Mouse (Mus musculus) hindbrain, embryonic 14.5 days (tissue): ENCODE measurements at regions not wholly inside any gene's neighbourhood (a gene's known extent, or its start where the extent isn't known, plus 50 kb on each side); places are given as distances from the start of the nearest gene placed in this dataset. TPM values are rescaled to one million over a fixed set of nuclear protein-coding genes. Genes with fewer than 3 reads are reported as not detected.

Experiments used
- ATAC-seq: fragments of 200-750 bp; cut with Nextera tagmentation; 2 replicates; pipeline ENCODE4 v1.8.0; 2017; ENCODE audit warnings: moderate number of reproducible peaks, mild to moderate bottlenecking, moderate TSS enrichment, moderate library complexity; ENCODE audit not compliant: low FRiP score
- DNase-seq: peaks from one replicate; pipeline ENCODE4 v3.0.0-alpha.2; 2015; ENCODE audit warnings: low spot score
- H3K27ac ChIP-seq: fragments of 300-500 bp; sonication (generic); 2 replicates; pipeline ENCODE4 v1.5.1; 2014; ENCODE audit warnings: mild to moderate bottlenecking, moderate library complexity
- H3K27me3 ChIP-seq: fragments of 300-500 bp; sonication (generic); 2 replicates; pipeline ENCODE4 v1.6.1; 2014; ENCODE audit warnings: mild to moderate bottlenecking, low read length, mixed read lengths; ENCODE audit not compliant: control insufficient read depth, insufficient read depth
- H3K36me3 ChIP-seq: fragments of 300-500 bp; sonication (generic); replicated peaks from 2 replicates; pipeline ENCODE4 v1.6.1; 2014; ENCODE audit not compliant: control insufficient read depth, insufficient read depth
- H3K4me1 ChIP-seq: fragments of 300-500 bp; sonication (generic); replicated peaks from 2 replicates; pipeline ENCODE4 v1.6.1; 2014; ENCODE audit warnings: antibody characterized with exemption, low read length, mixed read lengths; ENCODE audit not compliant: control insufficient read depth, insufficient read depth
- H3K4me2 ChIP-seq: fragments of 300-500 bp; sonication (generic); replicated peaks from 2 replicates; pipeline ENCODE4 v1.6.1; 2014; ENCODE audit warnings: mild to moderate bottlenecking, moderate library complexity
- H3K4me3 ChIP-seq: fragments of 300-500 bp; sonication (generic); replicated peaks from 2 replicates; pipeline ENCODE4 v1.5.1; 2014; ENCODE audit warnings: mild to moderate bottlenecking, low read length
- H3K9ac ChIP-seq: fragments of 300-500 bp; sonication (generic); 2 replicates; pipeline ENCODE4 v1.6.1; 2014
- H3K9me3 ChIP-seq: fragments of 300-500 bp; sonication (generic); 2 replicates; pipeline ENCODE4 v1.6.1; 2016; ENCODE audit warnings: low read length; ENCODE audit not compliant: control insufficient read depth
- WGBS: fragments of 180-500 bp; shearing (Covaris S2); extraction: QIAGEN DNeasy Blood & Tissue Kit; methylation state at CpG from one replicate; pipeline ENCODE4 v1.1.7; 2014; 5-methylcytosine and 5-hydroxymethylcytosine counted together
- microRNA-seq: library from miRNA; unstranded; fragments of <30 nt; microRNA quantifications from one replicate; pipeline ENCODE4, GENCODE M21; 2016

GRCm38 (mm10) chr1:190250574-190251246 lies 80.2 kb upstream of the Prox1 start:
- Histone ChIP-seq H3K9me3 (peaks cover 6% of the 10 kb centered on the region; the same call in 1 of the 2 replicates), H3K27ac (no peak overlapping the region), H3K4me1 (no peaks in the 10 kb centered on the region), H3K9ac (0 out of 2 replicates have a peak overlapping the region, but pooled peaks have one; percentile 24), H3K4me3 (no peak overlapping the region), H3K27me3 (no peaks in the 10 kb centered on the region), H3K4me2 (no peak overlapping the region), H3K36me3 (no peaks in the 10 kb centered on the region)
- DNase-seq (peak; percentile 28), ATAC-seq (no peak)
- WGBS: 56% methylated on average over 13 of the region's 13 CpGs

GRCm38 (mm10) chr1:190242526-190242925 lies 72.0 kb upstream of the Prox1 start:
- Histone ChIP-seq H3K9me3 (no peaks in the 10 kb centered on the region), H3K4me2 (no peak overlapping the region), H3K4me1 (no peaks in the 10 kb centered on the region), H3K36me3 (no peaks in the 10 kb centered on the region), H3K27ac (no peak overlapping the region), H3K4me3 (no peak overlapping the region), H3K27me3 (no peaks in the 10 kb centered on the region), H3K9ac (no peak overlapping the region)
- WGBS: 92% methylated on average over 7 of the region's 7 CpGs
- DNase-seq: no peak
- no peak for ATAC-seq

DNA sequence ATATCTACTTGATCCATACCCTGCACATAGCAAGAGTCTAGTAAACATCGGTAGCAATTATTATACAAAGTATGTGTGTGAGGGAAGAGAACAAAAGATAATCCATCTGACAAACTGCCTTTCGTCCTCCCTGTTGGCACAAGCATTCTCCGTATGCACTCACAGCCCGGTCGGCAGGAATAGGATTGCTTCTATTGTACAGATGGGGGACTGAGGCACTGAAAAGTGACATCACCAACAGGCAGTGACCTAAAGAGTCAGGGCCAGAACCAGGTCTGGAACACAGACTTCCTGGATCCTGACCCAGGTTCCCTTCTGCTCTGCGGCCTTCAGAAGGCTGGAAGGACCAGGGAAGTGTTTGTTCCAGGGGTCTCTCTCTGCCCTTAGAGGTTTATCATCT lies 69.3 kb upstream of the Prox1 start:
- DNase-seq: no peak
- no peaks in the 10 kb centered on the region for H3K27me3 ChIP-seq
- H3K4me1 ChIP-seq: no peaks in the 10 kb centered on the region
- H3K36me3 ChIP-seq: no peaks in the 10 kb centered on the region
- no peak for ATAC-seq
- H3K4me3 ChIP-seq: no peak overlapping the region
- H3K9me3 ChIP-seq: no peaks in the 10 kb centered on the region
- H3K4me2 ChIP-seq: no peak overlapping the region
- H3K9ac ChIP-seq: no peak overlapping the region
- 78% methylated on average over 6 of the region's 6 CpGs for WGBS
- H3K27ac ChIP-seq: no peak overlapping the region

DNA sequence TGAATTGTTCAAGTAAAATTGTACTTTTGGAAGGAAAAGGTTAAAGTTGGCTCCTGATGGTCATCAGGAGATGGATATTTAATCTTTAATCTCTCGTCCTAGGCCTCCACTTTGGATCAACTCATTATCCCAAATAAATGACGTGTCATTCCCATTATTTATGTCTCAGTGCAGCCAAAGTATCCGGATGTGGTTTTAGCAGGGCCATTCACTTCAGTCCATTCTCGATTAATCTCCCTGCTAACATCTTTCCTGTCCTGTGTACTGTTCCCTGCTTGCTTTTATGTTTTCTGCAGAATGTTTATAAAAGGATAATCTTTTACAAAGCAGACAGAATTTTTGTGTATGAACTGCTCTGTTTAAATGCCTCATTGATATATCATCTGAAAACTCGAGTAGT lies 60.4 kb upstream of the Prox1 start:
- no peaks in the 10 kb centered on the region for H3K36me3 ChIP-seq
- H3K4me2 ChIP-seq: no peak overlapping the region
- no peak overlapping the region for H3K4me3 ChIP-seq
- no peak for DNase-seq
- H3K9ac ChIP-seq: no peak overlapping the region
- no peak overlapping the region for H3K27ac ChIP-seq
- WGBS: 61% methylated on average over 5 of the region's 5 CpGs
- no peak for ATAC-seq
- H3K9me3 ChIP-seq: peaks cover 4% of the 10 kb centered on the region
- H3K4me1 ChIP-seq: no peaks in the 10 kb centered on the region
- no peaks in the 10 kb centered on the region for H3K27me3 ChIP-seq

- no peak for ATAC-seq
- Histone ChIP-seq H3K27ac (no peak overlapping the region), H3K4me3 (no peak overlapping the region), H3K9ac (no peak overlapping the region), H3K9me3 (peaks cover 17% of the 10 kb centered on the region), H3K36me3 (no peaks in the 10 kb centered on the region), H3K27me3 (no peaks in the 10 kb centered on the region), H3K4me2 (no peak overlapping the region), H3K4me1 (0 out of 2 replicates have a peak, but pooled peaks cover 5% of the 10 kb centered on the region)
- 37% methylated on average over 9 of the region's 9 CpGs for WGBS
- no peak for DNase-seq
These were observed 49.9 kb upstream of the Prox1 start for GRCm38 (mm10) chr1:190220417-190220816.

Small RNA genes lying in the stretch of these regions (microRNA-seq; reads per million reads assigned to microRNA genes)
- not detected for gene Gm47294
